Mouse (Mus musculus): ENCODE measurements around the gene Sbf2. TPM values are rescaled to one million over a fixed set of nuclear protein-coding genes. Genes with fewer than 3 reads are reported as not detected.
A peak's percentile ranks its signal among the peaks of the same experiment; 100 is the strongest.

Gene Sbf2
- polyA plus RNA-seq, 1 experiment, result 8.8 TPM

DNA sequence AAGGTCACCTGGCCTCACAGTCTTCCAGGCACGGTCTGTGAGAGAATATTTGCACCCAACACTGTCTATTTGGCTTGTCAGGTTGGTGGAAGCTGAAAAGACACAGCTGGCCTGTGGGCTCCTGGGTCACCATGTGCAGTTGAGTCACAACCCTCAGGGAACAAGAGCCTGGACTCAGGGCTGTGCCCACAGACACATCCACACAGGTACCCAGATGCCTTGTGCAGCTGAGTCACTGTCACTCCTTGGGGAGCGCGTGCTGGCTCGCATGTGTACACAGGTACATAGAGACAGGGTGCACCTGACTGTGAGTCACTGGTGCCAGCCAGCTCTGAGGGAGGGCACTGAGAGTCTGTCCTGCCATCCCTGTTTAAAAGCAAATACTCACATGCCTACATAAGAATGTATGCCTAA lies 326.5 kb downstream of the Sbf2 start:
- 97% methylated on average over 4 of the region's 4 CpGs for WGBS
- Histone ChIP-seq H3K27me3 (ENCODE audit: control insufficient read depth, insufficient read depth, low read length) (no peaks in the 10 kb centered on the region), H3K4me3 (ENCODE audit: control insufficient read depth, insufficient read depth, low read length) (no peak overlapping the region), H3K4me1 (replicated peaks; ENCODE audit: control insufficient read depth, insufficient read depth, low read length) (no peaks in the 10 kb centered on the region), H3K27ac (ENCODE audit: control insufficient read depth, insufficient read depth, low read length) (peak overlapping the region; percentile 8; the same call in 1 of the 2 replicates), H3K36me3 (ENCODE audit: control insufficient read depth, insufficient read depth, low read length) (no peaks in the 10 kb centered on the region)
- TF ChIP-seq POLR2A (IDR thresholded peaks at IDR 0.05; ENCODE audit: control insufficient read depth, extremely low read depth, insufficient read depth, low read length, poor library complexity) (no peak), CTCF (IDR thresholded peaks at IDR 0.05; ENCODE audit: borderline replicate concordance, control insufficient read depth, extremely low read depth, insufficient read depth, low read length, poor library complexity) (no peak)
- DNase-seq, result no peak

DNA sequence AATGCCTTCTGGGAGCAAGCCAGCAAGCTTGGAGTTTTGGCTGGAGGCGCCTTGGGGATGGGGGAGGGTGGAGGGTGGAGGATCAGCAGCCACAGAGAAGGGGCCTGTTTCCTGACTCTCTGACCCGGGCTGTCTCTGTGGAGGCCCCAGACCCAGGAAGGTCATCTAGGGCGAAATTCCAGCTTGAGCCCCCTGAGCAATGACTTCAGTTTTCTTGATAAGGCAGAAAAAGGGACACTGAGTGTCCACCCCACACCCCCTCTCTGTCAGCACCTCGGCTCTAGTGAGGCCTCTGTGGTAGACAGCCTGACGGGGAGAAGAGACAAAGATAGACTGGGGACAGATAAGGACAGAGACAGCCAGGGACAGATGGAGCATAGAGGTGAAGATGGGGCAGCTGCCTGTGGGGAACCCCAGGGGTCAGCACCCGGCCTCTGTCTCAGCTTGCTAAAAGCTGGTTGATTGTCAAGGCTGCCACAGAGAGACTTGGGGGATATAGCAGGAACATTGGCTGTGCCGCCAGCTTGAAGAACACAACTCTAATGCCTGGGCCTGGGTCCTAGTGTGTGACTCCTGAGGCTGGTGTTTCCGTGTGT lies 327.1 kb downstream of the Sbf2 start:
- WGBS, result 86% methylated on average over 8 of the region's 8 CpGs
- H3K4me3 ChIP-seq (ENCODE audit: control insufficient read depth, insufficient read depth, low read length), result no peak overlapping the region
- H3K27me3 ChIP-seq (ENCODE audit: control insufficient read depth, insufficient read depth, low read length), result no peaks in the 10 kb centered on the region
- H3K4me1 ChIP-seq (replicated peaks; ENCODE audit: control insufficient read depth, insufficient read depth, low read length), result no peaks in the 10 kb centered on the region
- peak overlapping the region; percentile 8; the same call in 1 of the 2 replicates for H3K27ac ChIP-seq (ENCODE audit: control insufficient read depth, insufficient read depth, low read length)
- no peaks in the 10 kb centered on the region for H3K36me3 ChIP-seq (ENCODE audit: control insufficient read depth, insufficient read depth, low read length)
- TF ChIP-seq CTCF (IDR thresholded peaks at IDR 0.05; ENCODE audit: borderline replicate concordance, control insufficient read depth, extremely low read depth, insufficient read depth, low read length, poor library complexity) (no peak), POLR2A (IDR thresholded peaks at IDR 0.05; ENCODE audit: control insufficient read depth, extremely low read depth, insufficient read depth, low read length, poor library complexity) (no peak)
- DNase-seq, result no peak

DNA sequence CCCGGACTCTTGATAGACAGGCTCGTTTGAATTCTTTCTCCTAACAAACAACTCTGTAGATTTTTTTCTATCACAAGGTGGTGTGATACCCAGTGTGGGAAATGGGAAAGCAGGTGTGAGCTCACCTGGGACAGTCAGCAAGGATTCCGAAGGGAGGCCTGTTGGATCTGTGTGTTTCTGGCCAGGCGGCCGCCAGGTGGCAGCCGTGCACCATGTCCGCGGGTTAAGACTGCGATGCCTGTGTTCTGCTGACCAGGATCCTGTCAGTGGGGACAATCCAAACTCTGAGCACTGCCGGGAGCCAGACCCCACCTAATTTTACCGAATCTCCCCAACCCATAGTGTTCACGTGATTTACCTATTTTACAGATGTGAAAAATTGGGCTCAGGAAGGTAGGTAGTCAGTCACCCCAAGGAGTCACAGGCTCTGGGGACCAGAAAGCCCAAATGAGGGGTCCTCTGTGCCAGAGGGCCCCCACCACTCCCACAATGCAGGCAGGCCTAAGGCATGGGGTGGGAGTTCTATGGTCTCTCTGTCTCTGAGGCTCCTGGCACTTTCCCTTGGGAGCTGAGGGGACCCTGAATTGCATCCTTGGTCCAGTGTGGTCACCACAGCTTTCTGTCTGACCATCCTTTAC lies 327.8 kb downstream of the Sbf2 start:
- Histone ChIP-seq H3K4me1 (replicated peaks; ENCODE audit: control insufficient read depth, insufficient read depth, low read length) (no peaks in the 10 kb centered on the region), H3K27me3 (ENCODE audit: control insufficient read depth, insufficient read depth, low read length) (no peaks in the 10 kb centered on the region), H3K36me3 (ENCODE audit: control insufficient read depth, insufficient read depth, low read length) (no peaks in the 10 kb centered on the region), H3K4me3 (ENCODE audit: control insufficient read depth, insufficient read depth, low read length) (no peak overlapping the region), H3K27ac (ENCODE audit: control insufficient read depth, insufficient read depth, low read length) (no peak overlapping the region)
- TF ChIP-seq CTCF (IDR thresholded peaks at IDR 0.05; ENCODE audit: borderline replicate concordance, control insufficient read depth, extremely low read depth, insufficient read depth, low read length, poor library complexity) (peak; percentile 90), POLR2A (IDR thresholded peaks at IDR 0.05; ENCODE audit: control insufficient read depth, extremely low read depth, insufficient read depth, low read length, poor library complexity) (no peak)
- 18% methylated on average over 12 of the region's 12 CpGs for WGBS
- DNase-seq, result peak; percentile 77

DNA sequence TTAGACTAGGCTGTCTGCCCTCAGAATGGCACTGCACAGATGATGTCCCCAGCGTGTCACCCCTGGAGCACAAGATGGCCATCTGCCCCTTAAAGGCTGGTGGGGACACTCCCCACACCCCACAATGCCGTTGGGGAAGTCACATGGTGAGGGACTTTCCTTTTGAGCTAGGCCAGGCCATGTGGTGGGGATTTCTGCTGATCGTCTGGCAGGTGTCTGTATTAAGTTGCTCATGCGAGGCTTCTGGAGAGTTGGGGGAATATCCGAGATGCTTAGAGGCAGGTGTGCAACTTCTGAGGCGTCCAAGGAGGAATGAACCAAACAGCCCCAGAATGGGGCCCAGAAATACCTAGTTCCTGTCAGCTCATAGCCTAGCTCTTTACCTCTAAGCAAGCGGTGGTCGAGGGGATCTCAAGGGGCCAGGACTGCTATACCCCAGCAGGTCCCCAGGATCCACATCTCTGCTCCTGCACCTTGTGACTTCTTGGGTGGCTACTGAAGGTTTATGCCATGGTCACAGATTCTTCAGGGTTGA lies 328.5 kb downstream of the Sbf2 start:
- WGBS, result 65% methylated on average over 8 of the region's 8 CpGs
- no peak for DNase-seq
- TF ChIP-seq POLR2A (IDR thresholded peaks at IDR 0.05; ENCODE audit: control insufficient read depth, extremely low read depth, insufficient read depth, low read length, poor library complexity) (no peak), CTCF (IDR thresholded peaks at IDR 0.05; ENCODE audit: borderline replicate concordance, control insufficient read depth, extremely low read depth, insufficient read depth, low read length, poor library complexity) (no peak)
- H3K4me3 ChIP-seq (ENCODE audit: control insufficient read depth, insufficient read depth, low read length), result no peak overlapping the region
- no peaks in the 10 kb centered on the region for H3K4me1 ChIP-seq (replicated peaks; ENCODE audit: control insufficient read depth, insufficient read depth, low read length)
- no peaks in the 10 kb centered on the region for H3K36me3 ChIP-seq (ENCODE audit: control insufficient read depth, insufficient read depth, low read length)
- H3K27ac ChIP-seq (ENCODE audit: control insufficient read depth, insufficient read depth, low read length), result peak overlapping the region; percentile 16; the same call in 1 of the 2 replicates
- no peaks in the 10 kb centered on the region for H3K27me3 ChIP-seq (ENCODE audit: control insufficient read depth, insufficient read depth, low read length)

DNA sequence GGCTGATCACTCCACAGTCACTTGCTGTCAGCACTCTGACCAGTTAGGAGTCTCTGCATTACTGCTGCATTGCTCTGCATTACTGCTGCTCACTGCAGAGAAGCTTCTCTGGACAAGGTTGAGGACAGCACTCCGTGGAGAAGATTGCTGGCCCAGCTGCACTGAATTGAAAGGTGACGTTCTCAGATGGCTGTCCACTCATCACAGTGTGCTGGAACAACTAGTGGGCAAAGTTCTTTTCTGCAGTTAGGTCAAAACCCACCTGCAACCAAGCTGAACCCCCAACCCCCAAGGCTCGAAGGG lies 328.9 kb downstream of the Sbf2 start:
- WGBS, result 84% methylated on average over 3 of the region's 3 CpGs

DNA sequence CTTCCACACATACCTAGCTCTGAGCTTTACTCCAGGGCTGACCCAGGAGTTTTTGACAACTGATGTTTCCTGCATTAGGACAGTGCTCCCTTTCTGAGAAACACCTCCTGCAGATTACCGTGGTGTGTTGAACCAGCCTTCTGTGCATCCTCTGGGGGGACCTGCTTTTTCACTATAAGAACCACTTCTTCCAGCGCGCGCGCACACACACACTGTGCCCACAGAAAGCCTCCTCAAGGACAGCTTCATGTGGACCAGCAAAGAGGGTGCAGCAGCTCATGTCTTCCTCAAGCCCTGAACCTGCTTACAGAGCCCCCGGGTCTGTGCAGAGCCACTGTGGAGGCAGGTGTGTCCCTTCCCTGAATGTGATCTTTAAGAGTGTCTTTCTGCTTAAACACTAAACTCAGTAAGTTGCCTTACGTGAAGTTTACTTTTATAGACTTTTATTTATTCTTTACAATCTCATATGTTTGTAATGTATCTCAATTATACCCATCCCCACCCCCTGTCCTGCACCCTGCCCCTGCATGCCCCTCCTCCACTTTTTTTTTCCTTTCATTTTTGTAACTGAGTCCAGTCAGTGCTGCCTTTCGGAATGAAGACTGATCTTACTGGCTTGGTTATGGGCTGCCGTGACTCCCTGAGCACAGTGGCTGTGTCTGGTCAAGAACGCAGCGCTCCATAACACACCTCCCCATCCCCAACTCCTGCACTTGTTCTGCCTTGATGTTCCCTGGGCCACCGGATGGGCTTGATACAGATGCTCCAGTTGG lies 329.5 kb downstream of the Sbf2 start:
- H3K27me3 ChIP-seq (ENCODE audit: control insufficient read depth, insufficient read depth, low read length), result no peaks in the 10 kb centered on the region
- no peak for DNase-seq
- H3K4me3 ChIP-seq (ENCODE audit: control insufficient read depth, insufficient read depth, low read length), result no peak overlapping the region
- H3K4me1 ChIP-seq (replicated peaks; ENCODE audit: control insufficient read depth, insufficient read depth, low read length), result no peaks in the 10 kb centered on the region
- no peak for TF ChIP-seq POLR2A (IDR thresholded peaks at IDR 0.05; ENCODE audit: control insufficient read depth, extremely low read depth, insufficient read depth, low read length, poor library complexity)
- no peak for TF ChIP-seq CTCF (IDR thresholded peaks at IDR 0.05; ENCODE audit: borderline replicate concordance, control insufficient read depth, extremely low read depth, insufficient read depth, low read length, poor library complexity)
- WGBS, result 92% methylated on average over 12 of the region's 12 CpGs
- H3K36me3 ChIP-seq (ENCODE audit: control insufficient read depth, insufficient read depth, low read length), result no peaks in the 10 kb centered on the region
- H3K27ac ChIP-seq (ENCODE audit: control insufficient read depth, insufficient read depth, low read length), result no peak overlapping the region

More for the DNA sequence above, 328.9 kb downstream of the Sbf2 start:
- H3K27ac ChIP-seq (ENCODE audit: control insufficient read depth, insufficient read depth, low read length), result no peak overlapping the region
- H3K4me3 ChIP-seq (ENCODE audit: control insufficient read depth, insufficient read depth, low read length), result no peak overlapping the region
- no peak for DNase-seq
- no peak for TF ChIP-seq POLR2A (IDR thresholded peaks at IDR 0.05; ENCODE audit: control insufficient read depth, extremely low read depth, insufficient read depth, low read length, poor library complexity)
- TF ChIP-seq CTCF (IDR thresholded peaks at IDR 0.05; ENCODE audit: borderline replicate concordance, control insufficient read depth, extremely low read depth, insufficient read depth, low read length, poor library complexity), result no peak
- H3K36me3 ChIP-seq (ENCODE audit: control insufficient read depth, insufficient read depth, low read length), result no peaks in the 10 kb centered on the region
- no peaks in the 10 kb centered on the region for H3K27me3 ChIP-seq (ENCODE audit: control insufficient read depth, insufficient read depth, low read length)
- no peaks in the 10 kb centered on the region for H3K4me1 ChIP-seq (replicated peaks; ENCODE audit: control insufficient read depth, insufficient read depth, low read length)

Measured in thymus, adult 2 months (tissue).